Mouse (Mus musculus) olfactory bulb, adult 2 months (tissue): ENCODE measurements around the gene Arhgef33.

ENCODE experiments used
- CTCF ChIP-seq: fragments of 200-500 bp; IDR thresholded peaks from 2 replicates; pipeline ENCODE4 v1.5.1; 2012; ENCODE audit warnings: low read depth, mild to moderate bottlenecking, low read length, moderate library complexity; ENCODE audit not compliant: insufficient read depth
- POLR2A ChIP-seq: fragments of 200-500 bp; IDR thresholded peaks from 2 replicates; pipeline ENCODE4 v1.6.1; 2012; ENCODE audit warnings: mild to moderate bottlenecking, low read depth, low read length, moderate library complexity; ENCODE audit not compliant: insufficient read depth

GRCm38 (mm10) chr17:80346591-80347125, 39.5 kb downstream of the Arhgef33 start:
- TF ChIP-seq CTCF (no peak), POLR2A (no peak)
